Mouse (Mus musculus): ENCODE results near the gene Calml3. TPM values are rescaled to one million over a fixed set of nuclear protein-coding genes. Genes with fewer than 3 reads are reported as not detected.

Gene Calml3
- polyA plus RNA-seq, 1 experiment from 2014 or later: 0.14 TPM

DNA sequence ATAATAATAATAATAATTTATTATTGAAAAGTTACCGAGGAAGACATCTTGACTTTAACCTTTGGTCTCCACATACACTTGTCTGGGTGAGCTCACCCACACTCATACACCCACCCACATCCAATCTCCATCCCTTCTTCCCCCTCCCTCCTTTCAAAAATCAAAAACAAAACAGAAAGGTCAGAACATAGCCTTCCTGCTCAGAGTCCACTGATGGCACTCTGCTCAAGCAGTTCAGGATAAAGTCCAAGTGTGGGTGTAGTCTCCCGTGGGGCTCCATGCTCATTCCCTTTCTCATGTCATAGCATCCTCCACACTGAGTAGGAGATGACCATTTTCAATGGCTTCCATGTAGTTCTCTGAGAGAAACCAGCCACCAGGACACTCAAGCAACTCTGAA is 50.8 kb downstream of the Calml3 start:
- Histone ChIP-seq H3K27me3 (ENCODE audit: insufficient read depth, poor library complexity, severe bottlenecking) (no peaks in the 10 kb centered on the region), H3K27ac (no peak overlapping the region), H3K36me3 (no peaks in the 10 kb centered on the region), H3K4me3 (no peak overlapping the region), H3K9me3 (no peaks in the 10 kb centered on the region), H3K4me1 (replicated peaks) (no peaks in the 10 kb centered on the region)
- WGBS: 94% methylated on average over 2 of the region's 2 CpGs
- no peak for DNase-seq (ENCODE audit: low spot score)

Other genes starting within 250 kb of the Calml3 start
- 14.2 and 17.7 TPM in 2 replicates for gene Fam208b, start 193.2 kb downstream of the Calml3 start, polyA plus RNA-seq (2016; fragmentation: Nextera tagmentation; extraction: Ambion mirVana)
- 14.3 and 16.2 TPM in 2 replicates for gene Asb13, start 170.3 kb downstream of the Calml3 start, polyA plus RNA-seq (2016; fragmentation: Nextera tagmentation; extraction: Ambion mirVana)
- not detected in 2 replicates for gene Calm4, start 33.4 kb upstream of the Calml3 start, polyA plus RNA-seq (2016; fragmentation: Nextera tagmentation; extraction: Ambion mirVana)
- not detected in 2 replicates for gene Calm5, start 49.9 kb upstream of the Calml3 start, polyA plus RNA-seq (2016; fragmentation: Nextera tagmentation; extraction: Ambion mirVana)
- gene Net1, start 113.9 kb upstream of the Calml3 start, polyA plus RNA-seq (2016; fragmentation: Nextera tagmentation; extraction: Ambion mirVana): 40.3 and 49.5 TPM in 2 replicates
- gene Tubal3, start 114.0 kb upstream of the Calml3 start, polyA plus RNA-seq (2016; fragmentation: Nextera tagmentation; extraction: Ambion mirVana): 0.12 TPM in 1 of 2 replicates, not detected in the other
- not detected in 2 replicates for gene Ucn3, start 141.0 kb upstream of the Calml3 start, polyA plus RNA-seq (2016; fragmentation: Nextera tagmentation; extraction: Ambion mirVana)
- 0.06 and 0.18 TPM in 2 replicates for gene Akr1c14, start 244.7 kb upstream of the Calml3 start, polyA plus RNA-seq (2016; fragmentation: Nextera tagmentation; extraction: Ambion mirVana)